8 mouse cellular contexts compared by ENCODE assay signal in the genomic region with DNA sequence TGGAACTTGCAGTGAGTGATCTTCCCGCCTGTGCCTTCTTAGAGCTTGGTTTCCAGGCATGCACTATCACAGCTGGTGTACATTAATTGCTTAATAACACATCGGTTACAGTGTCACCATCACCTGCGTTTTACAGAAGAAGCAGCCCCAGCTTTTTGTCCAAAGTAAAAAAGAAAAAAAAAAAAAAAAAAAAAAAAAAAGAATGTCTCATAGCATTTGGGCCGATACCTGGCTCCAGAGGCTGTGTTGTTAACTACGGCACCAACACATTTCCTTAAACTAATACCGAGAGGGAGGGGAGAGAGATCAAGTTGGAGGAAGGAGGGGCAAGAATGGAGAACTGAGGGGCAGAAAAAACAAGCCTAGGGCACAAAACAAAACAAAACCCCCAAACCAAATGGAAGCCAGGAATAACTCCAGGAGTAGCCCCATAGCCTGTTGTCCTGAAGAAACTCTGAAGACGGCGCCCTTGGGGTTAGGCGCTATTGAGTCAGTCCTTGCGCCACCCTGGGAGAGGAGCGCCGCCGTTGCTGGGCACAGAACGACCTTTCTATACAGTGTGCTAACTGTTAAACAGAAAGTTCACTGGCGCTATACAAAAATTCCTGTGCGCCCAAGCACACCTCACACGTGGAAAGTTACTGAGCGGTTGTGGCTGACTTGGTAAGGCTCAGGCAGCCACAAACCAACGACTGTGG. TPM values are rescaled to one million over a fixed set of nuclear protein-coding genes. Genes with fewer than 3 reads are reported as not detected.
DNase-seq lines count a peak whose midpoint lies in the region; ATAC-seq and TF ChIP-seq lines count a peak whose summit lies in the region.

No protein-coding gene starts in this region.

- no peak overlapping the region for H3K27ac ChIP-seq in forebrain, embryonic 12.5 days
- peak overlapping the region; percentile 19; the same call in 1 of the 2 replicates for H3K27ac ChIP-seq in stomach, embryonic 16.5 days (ENCODE audit: low read length)
- H3K27ac ChIP-seq in cerebellum, adult 2 months (ENCODE audit: insufficient read depth, low read length) = no peak overlapping the region

- 15% methylated on average over 19 of the region's 19 CpGs for WGBS in forebrain, embryonic 12.5 days
- WGBS in stomach, embryonic 16.5 days = 22% methylated on average over 19 of the region's 19 CpGs
- WGBS in cerebellum, adult 2 months = 27% methylated on average over 19 of the region's 19 CpGs

- H3K36me3 ChIP-seq in forebrain, embryonic 12.5 days (replicated peaks) = peaks cover 2% of the 10 kb centered on the region
- H3K36me3 ChIP-seq in stomach, embryonic 16.5 days (ENCODE audit: control insufficient read depth, insufficient read depth, low read length) = no peaks in the 10 kb centered on the region

- no peak for TF ChIP-seq CTCF in cerebellum, adult 2 months (IDR thresholded peaks at IDR 0.05; ENCODE audit: borderline replicate concordance, insufficient read depth, low read depth, low read length)

- DNase-seq in urinary bladder, postnatal 25 days (ENCODE audit: low spot score) = peak; percentile 23
- no peak for DNase-seq in urinary bladder, adult 2 months (ENCODE audit: low spot score)
- DNase-seq in kidney, postnatal 10 days = peak; percentile 68
- DNase-seq in gastrocnemius, postnatal 14 days = no peak
- no peak for DNase-seq in cerebellum, adult 2 months

- peaks cover 14% of the 10 kb centered on the region for H3K27me3 ChIP-seq in forebrain, embryonic 12.5 days
- H3K27me3 ChIP-seq in stomach, embryonic 16.5 days (ENCODE audit: control insufficient read depth, insufficient read depth, low read length) = no peaks in the 10 kb centered on the region
- H3K27me3 ChIP-seq in cerebellum, adult 2 months (ENCODE audit: control insufficient read depth, insufficient read depth, low read length) = peaks cover 4% of the 10 kb centered on the region; the same call in 1 of the 2 replicates

- H3K9ac ChIP-seq in forebrain, embryonic 12.5 days = no peak overlapping the region
- H3K9ac ChIP-seq in stomach, embryonic 16.5 days (ENCODE audit: low read length) = peak overlapping the region; percentile 7; the same call in 1 of the 2 replicates

- TF ChIP-seq POLR2A in cerebellum, adult 2 months (IDR thresholded peaks at IDR 0.05; ENCODE audit: borderline replicate concordance, insufficient read depth, low read length) = no peak

- H3K4me3 ChIP-seq in forebrain, embryonic 12.5 days (replicated peaks) = peak overlapping the region; percentile 74
- peak overlapping the region; percentile 76 for H3K4me3 ChIP-seq in stomach, embryonic 16.5 days (replicated peaks; ENCODE audit: low read length)
- H3K4me3 ChIP-seq in cerebellum, adult 2 months (replicated peaks; ENCODE audit: insufficient read depth, low read depth, low read length) = no peak overlapping the region

- no peak for ATAC-seq in forebrain, embryonic 12.5 days (ENCODE audit: low FRiP score)
- 0 out of 2 replicates have a peak, but pooled peaks have one; percentile 6 for ATAC-seq in megakaryocyte, adult 5-6 weeks (ENCODE audit: poor library complexity, severe bottlenecking)
- no peak for ATAC-seq in stomach, embryonic 16.5 days (ENCODE audit: insufficient read depth, low FRiP score)

- no peaks in the 10 kb centered on the region for H3K9me3 ChIP-seq in forebrain, embryonic 12.5 days
- H3K9me3 ChIP-seq in stomach, embryonic 16.5 days (replicated peaks; ENCODE audit: control insufficient read depth, low read length) = no peaks in the 10 kb centered on the region

- intact Hi-C loops in gastrocnemius, postnatal 14 days (cut with DNase I; ENCODE audit: low total_unique reads) = loop anchor here (10.0 kb wide), 1 partner anchor 497 kb away; no protein-coding TSS in a partner anchor

- peak overlapping the region; percentile 69 for H3K4me2 ChIP-seq in forebrain, embryonic 12.5 days
- peak overlapping the region; percentile 91 for H3K4me2 ChIP-seq in stomach, embryonic 16.5 days (ENCODE audit: low read depth, low read length)

- peaks cover 17% of the 10 kb centered on the region for H3K4me1 ChIP-seq in forebrain, embryonic 12.5 days
- peaks cover 2% of the 10 kb centered on the region; the same call in 1 of the 2 replicates for H3K4me1 ChIP-seq in stomach, embryonic 16.5 days (ENCODE audit: control insufficient read depth, insufficient read depth, low read length)
- no peaks in the 10 kb centered on the region for H3K4me1 ChIP-seq in cerebellum, adult 2 months (ENCODE audit: control insufficient read depth, insufficient read depth, low read length)

RNA-seq across cellular contexts. Expression of gene Cd24a, which starts 0.6 kb away (rescaled TPM):
- 112 and 114 TPM in 2 replicates for polyA plus RNA-seq in urinary bladder, adult 2 months (2012; rRNA removed)
- 501 and 537 TPM in 2 replicates for polyA plus RNA-seq in forebrain, embryonic 12.5 days (2016; fragmentation: Nextera tagmentation; extraction: Ambion mirVana)
- total RNA-seq in megakaryocyte, adult 5-6 weeks (2015) = 469 and 474 TPM in 2 replicates
- 421 and 545 TPM in 2 replicates for total RNA-seq in megakaryocyte, adult 5-6 weeks (2017)
- 328 and 363 TPM in 2 replicates for polyA plus RNA-seq in stomach, embryonic 16.5 days (2015; fragmentation: Nextera tagmentation; extraction: Ambion mirVana)
- total RNA-seq in gastrocnemius, postnatal 14 days (2021) = 10 to 100 TPM; 27.6 to 41.4 TPM
- 26.4 and 39.5 TPM in 2 replicates for polyA plus RNA-seq in cerebellum, adult 2 months (2012; rRNA removed)

RNA-seq across cellular contexts. Expression of gene 1700021F05Rik, which starts 36.7 kb away (rescaled TPM):
- 21.4 and 27.3 TPM in 2 replicates for polyA plus RNA-seq in urinary bladder, adult 2 months (2012; rRNA removed)
- polyA plus RNA-seq in forebrain, embryonic 12.5 days (2016; fragmentation: Nextera tagmentation; extraction: Ambion mirVana) = 60.8 and 63.4 TPM in 2 replicates
- 23.9 and 24.9 TPM in 2 replicates for total RNA-seq in megakaryocyte, adult 5-6 weeks (2015)
- total RNA-seq in megakaryocyte, adult 5-6 weeks (2017) = 44.7 and 57.8 TPM in 2 replicates
- polyA plus RNA-seq in stomach, embryonic 16.5 days (2015; fragmentation: Nextera tagmentation; extraction: Ambion mirVana) = 59.7 and 60.6 TPM in 2 replicates
- total RNA-seq in gastrocnemius, postnatal 14 days (2021) = 100 to 1,000 TPM in 1 of 2 experiments, 10 to 100 TPM in 1; 97.7 to 103 TPM
- 37.6 and 40.9 TPM in 2 replicates for polyA plus RNA-seq in cerebellum, adult 2 months (2012; rRNA removed)

RNA-seq across cellular contexts. Expression of gene Gm9803, which starts 53.6 kb away (rescaled TPM):
- polyA plus RNA-seq in urinary bladder, adult 2 months (2012; rRNA removed) = 13.1 and 16.7 TPM in 2 replicates
- 14.1 and 17.0 TPM in 2 replicates for polyA plus RNA-seq in forebrain, embryonic 12.5 days (2016; fragmentation: Nextera tagmentation; extraction: Ambion mirVana)
- 3.6 and 6.0 TPM in 2 replicates for total RNA-seq in megakaryocyte, adult 5-6 weeks (2015)
- 1.7 and 2.1 TPM in 2 replicates for total RNA-seq in megakaryocyte, adult 5-6 weeks (2017)
- polyA plus RNA-seq in stomach, embryonic 16.5 days (2015; fragmentation: Nextera tagmentation; extraction: Ambion mirVana) = 10.0 and 25.9 TPM in 2 replicates
- 1 to 10 TPM; 6.8 to 8.8 TPM for total RNA-seq in gastrocnemius, postnatal 14 days (2021)
- polyA plus RNA-seq in cerebellum, adult 2 months (2012; rRNA removed) = 13.4 and 15.7 TPM in 2 replicates

Comparison
In these comparisons a context has a peak if more than half of its experiments do, and no peak if none do; other contexts are left out.
1. DNase-seq: peak in urinary bladder, postnatal 25 days (single experiment) and kidney, postnatal 10 days (single experiment); none in urinary bladder, adult 2 months (single experiment), gastrocnemius, postnatal 14 days (single experiment) and cerebellum, adult 2 months (0 of 2).